Mouse (Mus musculus) testis, adult 2 months (tissue): ENCODE results near the gene Grpel1. TPM values are rescaled to one million over a fixed set of nuclear protein-coding genes. Genes with fewer than 3 reads are reported as not detected.

ENCODE experiments used
- H3K27ac ChIP-seq: fragments of 200-500 bp; 2 replicates; pipeline ENCODE4 v1.5.1; 2012; ENCODE audit warnings: low read depth, low read length; ENCODE audit not compliant: control insufficient read depth, insufficient read depth
- H3K27me3 ChIP-seq: fragments of 200-500 bp; 2 replicates; pipeline ENCODE4 v1.6.1; 2012; ENCODE audit warnings: mild to moderate bottlenecking, low read length, moderate library complexity; ENCODE audit not compliant: control insufficient read depth, insufficient read depth
- H3K36me3 ChIP-seq: fragments of 200-500 bp; 2 replicates; pipeline ENCODE4 v1.6.1; 2012; ENCODE audit warnings: mild to moderate bottlenecking, low read length; ENCODE audit not compliant: control insufficient read depth, insufficient read depth
- H3K4me1 ChIP-seq: fragments of 200-500 bp; 2 replicates; pipeline ENCODE4 v1.6.1; 2012; ENCODE audit warnings: low read length; ENCODE audit not compliant: control insufficient read depth, insufficient read depth
- H3K4me3 ChIP-seq: fragments of 200-500 bp; 2 replicates; pipeline ENCODE4 v1.5.1; 2012; ENCODE audit warnings: low read depth, mild to moderate bottlenecking, low read length, moderate library complexity, mixed read lengths; ENCODE audit not compliant: control insufficient read depth
- CTCF ChIP-seq: fragments of 200-500 bp; IDR thresholded peaks from 2 replicates; pipeline ENCODE4 v1.5.1; 2012; ENCODE audit warnings: low read depth, mild to moderate bottlenecking, inconsistent platforms, low read length, moderate library complexity; ENCODE audit not compliant: control insufficient read depth, insufficient read depth, insufficient replicate concordance
- POLR2A ChIP-seq: fragments of 200-500 bp; IDR thresholded peaks from 2 replicates; pipeline ENCODE4 v1.6.1; 2012; ENCODE audit warnings: low read depth, mild to moderate bottlenecking, inconsistent platforms, low read length, moderate library complexity; ENCODE audit not compliant: control insufficient read depth
- polyA plus RNA-seq: library from polyadenylated mRNA; depleted of rRNA; stranded (reverse); fragments of >200 nt; gene quantifications from 2 replicates; pipeline ENCODE4 v1.2.3, GENCODE M21; 2012; rRNA removed

Gene Grpel1
- polyA plus RNA-seq, 1 experiment: 18.2 TPM

- Histone ChIP-seq H3K4me3 (no peak overlapping the region), H3K27ac (no peak overlapping the region), H3K27me3 (no peaks in the 10 kb centered on the region), H3K36me3 (no peaks in the 10 kb centered on the region), H3K4me1 (no peaks in the 10 kb centered on the region)
- TF ChIP-seq CTCF (no peak), POLR2A (no peak)
These were observed 58.0 kb downstream of the Grpel1 start for GRCm38 (mm10) chr5:36522782-36523181.

DNA sequence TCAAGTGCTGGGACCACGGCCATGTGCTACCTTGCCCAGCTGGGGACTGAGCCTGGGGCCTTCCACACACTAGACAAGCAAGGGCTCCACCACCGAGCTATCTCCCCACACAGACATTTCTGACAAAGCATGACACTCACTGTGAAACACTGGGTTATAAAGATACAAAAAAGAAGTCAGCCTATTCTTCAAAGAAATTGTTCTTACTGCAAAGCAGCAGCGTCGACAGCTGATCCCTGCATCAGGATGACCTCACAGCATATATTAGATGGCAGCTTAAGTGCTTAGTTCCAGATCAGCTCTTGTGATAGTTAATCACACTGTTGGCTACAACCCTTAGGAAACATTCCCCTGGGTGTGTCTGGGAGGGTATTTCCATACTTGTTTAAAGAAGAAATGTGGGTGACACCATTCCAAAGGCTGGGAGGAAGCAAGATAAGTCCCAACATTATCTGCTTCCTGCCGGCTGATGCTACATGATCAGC, 58.5 kb downstream of the Grpel1 start:
- no peak overlapping the region for H3K27ac ChIP-seq
- H3K36me3 ChIP-seq: no peaks in the 10 kb centered on the region
- TF ChIP-seq CTCF: no peak
- no peaks in the 10 kb centered on the region for H3K4me1 ChIP-seq
- H3K27me3 ChIP-seq: no peaks in the 10 kb centered on the region
- no peak overlapping the region for H3K4me3 ChIP-seq

Other genes with a start within 250 kb of the Grpel1 start
- 13.8 and 14.1 TPM in 2 replicates for gene Sorcs2, start 66.9 kb upstream of the Grpel1 start, polyA plus RNA-seq
- 34.5 and 36.5 TPM in 2 replicates for gene Tada2b, start 19.3 kb downstream of the Grpel1 start, polyA plus RNA-seq
- 61.8 and 64.3 TPM in 2 replicates for gene Ccdc96, start 19.6 kb downstream of the Grpel1 start, polyA plus RNA-seq
- gene Tbc1d14, start 128.3 kb downstream of the Grpel1 start, polyA plus RNA-seq: 79.2 and 89.7 TPM in 2 replicates
- gene D5Ertd579e, start 231.0 kb downstream of the Grpel1 start, polyA plus RNA-seq: 16.6 and 23.1 TPM in 2 replicates